In genomic region chr10:83646351-83646885, GRCm38 (mm10) we compare ENCODE assay signal across 15 mouse cellular contexts. TPM values are rescaled to one million over a fixed set of nuclear protein-coding genes. Genes with fewer than 3 reads are reported as not detected.
DNase-seq lines count a peak whose midpoint lies in the region; ATAC-seq and TF ChIP-seq lines count a peak whose summit lies in the region.
"Had no signal": no experiment of that assay in that cellular context is flagged by ENCODE, and none has a peak within 500 bp of the region (broad histone marks: within the 10 kb centered on the region; RNA-seq: fewer than 3 reads in every experiment).

No protein-coding gene starts in this region.

- H3K27ac ChIP-seq in heart, embryonic 10.5 days = peak overlapping the region; percentile 87; the same call in 1 of the 2 replicates
- H3K27ac ChIP-seq in intestine, embryonic 16.5 days (ENCODE audit: low read length) = peak overlapping the region; percentile 83
- H3K27ac ChIP-seq in lung, postnatal 0 days (ENCODE audit: low read length) = no peak overlapping the region

- H3K4me1 ChIP-seq in heart, embryonic 10.5 days = peaks cover 62% of the 10 kb centered on the region
- H3K4me1 ChIP-seq in intestine, embryonic 16.5 days (ENCODE audit: control insufficient read depth, insufficient read depth, low read length) = peaks cover 19% of the 10 kb centered on the region
- peaks cover 23% of the 10 kb centered on the region; the same call in 1 of the 2 replicates for H3K4me1 ChIP-seq in lung, postnatal 0 days (ENCODE audit: insufficient read depth, low read depth, low read length)

- TF ChIP-seq CTCF in lung, postnatal 0 days (IDR thresholded peaks at IDR 0.05) = no peak

- no peaks in the 10 kb centered on the region for H3K27me3 ChIP-seq in heart, embryonic 10.5 days (ENCODE audit: insufficient read depth, poor library complexity, severe bottlenecking)
- no peaks in the 10 kb centered on the region for H3K27me3 ChIP-seq in intestine, embryonic 16.5 days (replicated peaks; ENCODE audit: control insufficient read depth, insufficient read depth, low read length)
- H3K27me3 ChIP-seq in lung, postnatal 0 days (replicated peaks; ENCODE audit: insufficient read depth, low read length) = no peaks in the 10 kb centered on the region
- H3K27me3 ChIP-seq: CH12.LX, Patski had no signal

- H3K9ac ChIP-seq in intestine, embryonic 16.5 days (ENCODE audit: low read depth, low read length) = no peak overlapping the region
- no peak overlapping the region for H3K9ac ChIP-seq in lung, postnatal 0 days (replicated peaks; ENCODE audit: low read depth)

- WGBS in heart, embryonic 10.5 days = 79% methylated on average over 7 of the region's 7 CpGs
- WGBS in intestine, embryonic 16.5 days = 72% methylated on average over 7 of the region's 7 CpGs
- 69% methylated on average over 7 of the region's 7 CpGs for WGBS in lung, postnatal 0 days

- no peak for DNase-seq in heart, embryonic 10.5 days (ENCODE audit: low spot score)
- DNase-seq in heart, postnatal 14 days = no peak
- peak; percentile 71 for DNase-seq in cerebellum, adult 9-11 months
- DNase-seq in kidney, adult 11 months = no peak
- no peak for DNase-seq in lung, postnatal 0 days (ENCODE audit: low spot score)
- DNase-seq: adrenal gland, postnatal 14 days; kidney, adult 18-20 months; left cerebral cortex, postnatal 4 days; right cerebral cortex, postnatal 14 days; thymus, postnatal 4 days had no signal

- no peak overlapping the region for H3K4me3 ChIP-seq in heart, embryonic 10.5 days
- no peak overlapping the region for H3K4me3 ChIP-seq in intestine, embryonic 16.5 days (ENCODE audit: low read length)
- no peak overlapping the region for H3K4me3 ChIP-seq in lung, postnatal 0 days (ENCODE audit: low read depth, low read length)

- H3K36me3 ChIP-seq in heart, embryonic 10.5 days = no peaks in the 10 kb centered on the region
- no peaks in the 10 kb centered on the region for H3K36me3 ChIP-seq in intestine, embryonic 16.5 days (ENCODE audit: control insufficient read depth, insufficient read depth, low read length)
- H3K36me3 ChIP-seq in lung, postnatal 0 days (ENCODE audit: insufficient read depth, low read length) = no peaks in the 10 kb centered on the region

- H3K9me3 ChIP-seq in heart, embryonic 10.5 days = no peaks in the 10 kb centered on the region
- H3K9me3 ChIP-seq in intestine, embryonic 16.5 days (ENCODE audit: control insufficient read depth, low read length) = no peaks in the 10 kb centered on the region
- no peaks in the 10 kb centered on the region for H3K9me3 ChIP-seq in lung, postnatal 0 days (ENCODE audit: low read length)

- no peak overlapping the region for H3K4me2 ChIP-seq in intestine, embryonic 16.5 days (ENCODE audit: low read depth, low read length)
- H3K4me2 ChIP-seq in lung, postnatal 0 days (replicated peaks; ENCODE audit: low read depth, low read length) = no peak overlapping the region

- intact Hi-C loops in heart, postnatal 14 days (cut with DNase I) = loop anchor here (5.0 kb wide), 2 partner anchors 81 to 131 kb away; no protein-coding TSS in a partner anchor

- TF ChIP-seq EP300 in lung, postnatal 0 days (IDR thresholded peaks at IDR 0.05) = no peak

- no peak for ATAC-seq in intestine, embryonic 16.5 days
- ATAC-seq in megakaryocyte progenitor cell, adult 5-6 weeks (replicated peaks; ENCODE audit: poor library complexity) = peak; percentile 11; the same call in 1 of the 2 replicates
- ATAC-seq in lung, postnatal 0 days = no peak
- ATAC-seq: midbrain, embryonic 16.5 days; Patski had no signal

RNA-seq across cellular contexts. Expression of gene Appl2, which starts 2.1 kb away (rescaled TPM):
- polyA plus RNA-seq in heart, embryonic 10.5 days (2016; fragmentation: Nextera tagmentation; extraction: Ambion mirVana) = 29.5 and 34.0 TPM in 2 replicates
- 10 to 100 TPM; 34.6 to 37.1 TPM for total RNA-seq in heart, postnatal 14 days (2021)
- 50.4 and 53.0 TPM in 2 replicates for polyA plus RNA-seq in intestine, embryonic 16.5 days (2015; fragmentation: Nextera tagmentation; extraction: Ambion mirVana)
- total RNA-seq in megakaryocyte progenitor cell, adult 5-6 weeks (2015) = 24.7 and 25.4 TPM in 2 replicates
- 26.2 and 32.0 TPM in 2 replicates for total RNA-seq in megakaryocyte progenitor cell, adult 5-6 weeks (2017)
- polyA plus RNA-seq in lung, postnatal 0 days (2015; fragmentation: Nextera tagmentation; extraction: Ambion mirVana) = 40.5 and 54.3 TPM in 2 replicates
